Mouse (Mus musculus) cerebellum, adult 2 months (tissue): ENCODE measurements at regions not wholly inside any gene's neighbourhood (a gene's known extent, or its start where the extent isn't known, plus 50 kb on each side); places are given as distances from the start of the nearest gene placed in this dataset.

Experiments
- DNase-seq, 2 experiments: peaks; one replicate each; pipeline ENCODE4 v3.0.0; 2021
- H3K27ac ChIP-seq: fragments of 200-500 bp; 2 replicates; pipeline ENCODE4 v1.5.1; 2012; ENCODE audit warnings: low read length, control low read depth, inconsistent platforms; ENCODE audit not compliant: insufficient read depth
- H3K27me3 ChIP-seq: fragments of 200-500 bp; 2 replicates; pipeline ENCODE4 v1.6.1; 2012; ENCODE audit warnings: inconsistent platforms, mild to moderate bottlenecking, low read length, moderate library complexity; ENCODE audit not compliant: control insufficient read depth, insufficient read depth
- H3K4me1 ChIP-seq: fragments of 200-500 bp; 2 replicates; pipeline ENCODE4 v1.6.1; 2011; ENCODE audit warnings: low read length; ENCODE audit not compliant: control insufficient read depth, insufficient read depth
- H3K4me3 ChIP-seq: fragments of 200-500 bp; replicated peaks from 2 replicates; pipeline ENCODE3; 2011; ENCODE audit warnings: mild to moderate bottlenecking, low read depth, low read length, control low read depth; ENCODE audit not compliant: insufficient read depth
- CTCF ChIP-seq: fragments of 200-500 bp; IDR thresholded peaks from 2 replicates; pipeline ENCODE4 v1.5.1; 2011; ENCODE audit warnings: low read depth, mild to moderate bottlenecking, control low read depth, low read length, moderate library complexity, borderline replicate concordance; ENCODE audit not compliant: insufficient read depth
- POLR2A ChIP-seq: fragments of 200-500 bp; IDR thresholded peaks from 2 replicates; pipeline ENCODE4 v1.6.1; 2011; ENCODE audit warnings: low read length, control low read depth, borderline replicate concordance; ENCODE audit not compliant: insufficient read depth
- WGBS: fragments of 180-500 bp; shearing (Covaris S2); methylation state at CpG from one replicate; pipeline ENCODE4 v1.1.7; 2018; 5-methylcytosine and 5-hydroxymethylcytosine counted together

DNA sequence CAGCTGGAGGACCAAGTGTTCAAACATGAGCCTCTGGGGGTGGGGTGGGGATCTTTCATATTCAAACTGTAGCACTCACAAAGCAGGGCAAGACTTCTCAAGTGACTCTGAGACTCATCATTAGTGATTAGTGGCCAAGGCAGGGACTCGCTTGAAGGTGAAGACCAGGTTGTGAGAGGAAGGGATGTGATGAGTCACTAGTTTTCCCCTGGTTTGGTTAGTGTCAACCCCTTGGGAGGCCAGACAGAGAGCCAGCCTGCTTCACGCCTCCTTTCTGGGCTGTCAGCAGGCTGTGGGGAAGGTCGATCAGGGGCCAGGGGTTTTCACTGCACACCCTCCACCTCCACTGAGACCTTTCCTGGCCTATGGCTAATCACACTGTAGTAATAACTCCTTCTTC, 65.2 kb downstream of the Slc30a10 start:
- H3K4me3 ChIP-seq, result no peak overlapping the region
- WGBS, result 57% methylated on average over 3 of the region's 3 CpGs
- H3K27ac ChIP-seq, result no peak overlapping the region
- TF ChIP-seq CTCF (no peak), POLR2A (no peak)
- no peaks in the 10 kb centered on the region for H3K4me1 ChIP-seq
- DNase-seq, result no peak
- no peaks in the 10 kb centered on the region for H3K27me3 ChIP-seq

DNA sequence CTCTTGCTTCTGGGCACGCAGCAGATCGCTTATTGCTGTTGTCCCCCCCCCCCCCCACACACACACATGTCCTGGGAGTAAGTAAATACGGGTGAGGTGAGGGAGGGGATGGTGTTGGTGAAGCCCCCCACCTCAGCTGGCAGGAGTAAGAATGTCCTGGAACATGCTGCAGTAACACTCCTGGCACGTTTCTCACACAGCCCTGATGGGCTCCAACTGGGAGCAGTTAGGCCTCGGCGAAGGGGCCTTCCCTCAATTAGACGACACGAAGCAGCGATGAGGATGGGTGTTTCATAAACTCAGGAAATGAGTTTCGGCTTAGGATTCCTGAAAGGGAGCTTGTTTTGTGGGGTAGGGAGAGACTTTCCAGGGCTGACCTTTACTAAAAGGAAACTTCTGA, 69.4 kb downstream of the Slc30a10 start:
- H3K27me3 ChIP-seq, result no peaks in the 10 kb centered on the region
- H3K4me3 ChIP-seq, result no peak overlapping the region
- 63% methylated on average over 10 of the region's 10 CpGs for WGBS
- H3K4me1 ChIP-seq, result no peaks in the 10 kb centered on the region
- DNase-seq, result no peak
- H3K27ac ChIP-seq, result no peak overlapping the region
- TF ChIP-seq CTCF (no peak), POLR2A (no peak)

DNA sequence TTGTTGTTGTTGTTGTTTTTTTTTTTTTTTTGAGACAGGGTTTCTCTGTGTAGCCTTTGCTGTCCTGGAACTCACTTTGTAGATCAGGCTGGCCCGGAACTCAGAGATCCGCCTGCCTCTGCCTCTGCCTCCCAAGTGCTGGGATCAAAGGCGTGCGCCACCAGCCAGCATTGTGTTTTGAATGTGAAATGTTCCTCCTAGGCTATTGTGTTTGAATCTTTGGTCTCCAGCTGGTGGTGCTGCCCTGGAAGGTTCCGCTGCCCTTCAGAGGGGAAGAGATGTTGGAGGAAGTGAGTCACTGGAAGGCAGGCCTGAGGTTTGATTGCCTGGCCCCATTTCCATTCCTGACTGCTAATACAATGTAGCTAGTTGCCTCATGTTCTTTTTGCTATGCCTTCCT, 78.8 kb downstream of the Slc30a10 start:
- TF ChIP-seq CTCF (no peak), POLR2A (no peak)
- H3K4me3 ChIP-seq, result no peak overlapping the region
- H3K4me1 ChIP-seq, result no peaks in the 10 kb centered on the region
- DNase-seq, result no peak
- WGBS, result 95% methylated on average over 5 of the region's 5 CpGs
- no peak overlapping the region for H3K27ac ChIP-seq
- H3K27me3 ChIP-seq, result no peaks in the 10 kb centered on the region; the same call in 1 of the 2 replicates

DNA sequence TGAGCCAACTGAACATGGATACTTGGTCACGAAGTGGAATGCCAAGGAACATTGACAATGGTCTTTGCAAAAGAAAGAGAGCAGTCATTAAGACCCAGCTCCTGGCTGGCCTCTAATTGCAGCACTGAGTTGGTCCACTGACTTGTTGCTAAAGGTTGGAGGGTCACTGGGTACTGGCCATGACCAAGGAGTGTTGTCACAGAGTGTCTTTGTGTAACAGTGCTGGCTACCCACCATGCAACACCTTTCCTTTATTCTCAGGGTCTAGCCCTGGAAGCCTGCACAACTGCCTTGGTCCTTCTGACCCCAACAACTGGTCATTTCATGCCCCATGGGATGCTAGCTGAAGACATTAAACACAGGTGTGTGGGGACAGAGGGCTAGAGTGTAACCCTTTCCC, 79.5 kb downstream of the Slc30a10 start:
- whole genome bisulfite sequencing, result 95% methylated on average over 1 of the region's 1 CpGs
- TF ChIP-seq CTCF (no peak), POLR2A (no peak)

DNA sequence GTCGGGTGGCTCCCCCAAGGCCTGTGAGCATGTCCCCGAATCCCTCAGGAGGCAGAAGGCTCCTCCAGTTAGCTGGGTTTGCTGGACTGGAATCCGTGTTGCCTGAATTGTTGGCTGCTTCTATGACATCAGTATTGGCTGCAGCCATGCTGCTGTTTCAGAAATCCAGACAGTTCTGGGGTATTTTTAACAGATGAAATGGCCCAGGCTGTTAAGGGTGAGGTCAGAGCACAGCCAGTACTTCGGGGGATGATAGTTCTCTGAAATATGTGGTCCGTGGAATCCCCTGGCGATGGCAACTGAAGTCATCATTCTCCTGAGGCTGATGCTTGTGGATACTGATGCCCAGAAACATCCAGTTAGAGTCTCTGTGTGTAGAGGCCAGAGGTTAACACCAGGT, 80.7 kb downstream of the Slc30a10 start:
- no peak overlapping the region for H3K27ac ChIP-seq
- no peaks in the 10 kb centered on the region; the same call in 1 of the 2 replicates for H3K27me3 ChIP-seq
- 54% methylated on average over 6 of the region's 6 CpGs for WGBS
- no peak overlapping the region for H3K4me3 ChIP-seq
- no peak for TF ChIP-seq CTCF
- no peak for TF ChIP-seq POLR2A
- H3K4me1 ChIP-seq, result no peaks in the 10 kb centered on the region
- DNase-seq, result no peak

More for the DNA sequence above, 79.5 kb downstream of the Slc30a10 start:
- no peak for DNase-seq
- H3K27me3 ChIP-seq, result no peaks in the 10 kb centered on the region; the same call in 1 of the 2 replicates
- H3K4me3 ChIP-seq, result no peak overlapping the region
- no peaks in the 10 kb centered on the region for H3K4me1 ChIP-seq
- H3K27ac ChIP-seq, result no peak overlapping the region

DNA sequence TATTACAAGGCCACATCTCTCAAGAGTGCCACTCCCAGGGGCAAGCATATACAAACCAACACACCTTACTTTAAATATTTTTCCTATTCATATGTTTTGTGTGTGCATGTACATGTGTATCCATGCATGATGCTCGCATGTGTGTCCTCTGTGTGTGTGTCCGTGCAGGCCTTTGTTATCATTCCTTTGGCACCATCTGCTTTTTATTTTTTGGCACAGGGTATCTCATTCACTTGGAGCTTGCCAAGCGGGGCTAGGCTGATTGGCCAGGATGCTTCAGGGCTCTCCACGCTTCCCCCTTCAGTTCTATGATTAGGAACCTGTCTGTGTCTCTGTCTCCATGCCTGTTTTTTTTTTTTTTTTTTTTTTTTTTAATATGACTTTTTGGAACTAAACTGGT, 82.6 kb downstream of the Slc30a10 start:
- Histone ChIP-seq H3K27ac (no peak overlapping the region), H3K4me3 (no peak overlapping the region), H3K27me3 (no peaks in the 10 kb centered on the region; the same call in 1 of the 2 replicates), H3K4me1 (no peaks in the 10 kb centered on the region)
- TF ChIP-seq POLR2A (no peak), CTCF (no peak)
- no peak for DNase-seq
- 30% methylated on average over 4 of the region's 4 CpGs for WGBS

DNA sequence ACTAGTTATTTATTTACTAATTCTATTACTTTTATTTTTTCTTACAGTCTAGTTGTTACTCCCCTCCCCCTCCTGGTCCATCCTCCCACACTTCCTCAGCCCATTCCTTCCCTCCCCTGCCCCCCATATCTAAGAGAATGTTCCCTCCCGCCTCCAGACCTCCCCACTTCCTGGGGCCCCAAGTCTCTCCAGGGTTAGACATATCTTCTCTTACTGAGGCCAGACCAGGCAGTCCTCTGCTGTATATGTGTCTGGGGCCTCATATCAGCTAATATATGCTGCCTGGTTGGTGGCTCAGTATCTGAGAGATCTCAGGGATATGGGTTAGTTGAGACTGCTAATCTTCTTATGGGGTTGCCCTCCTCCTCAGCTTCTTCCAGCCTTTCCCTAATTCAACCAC, 84.8 kb downstream of the Slc30a10 start:
- no peak overlapping the region for H3K4me3 ChIP-seq
- no peak overlapping the region for H3K27ac ChIP-seq
- no peaks in the 10 kb centered on the region for H3K27me3 ChIP-seq
- no peak for DNase-seq
- no peaks in the 10 kb centered on the region for H3K4me1 ChIP-seq
- 77% methylated on average over 1 of the region's 1 CpGs for WGBS
- no peak for TF ChIP-seq CTCF
- no peak for TF ChIP-seq POLR2A

DNA sequence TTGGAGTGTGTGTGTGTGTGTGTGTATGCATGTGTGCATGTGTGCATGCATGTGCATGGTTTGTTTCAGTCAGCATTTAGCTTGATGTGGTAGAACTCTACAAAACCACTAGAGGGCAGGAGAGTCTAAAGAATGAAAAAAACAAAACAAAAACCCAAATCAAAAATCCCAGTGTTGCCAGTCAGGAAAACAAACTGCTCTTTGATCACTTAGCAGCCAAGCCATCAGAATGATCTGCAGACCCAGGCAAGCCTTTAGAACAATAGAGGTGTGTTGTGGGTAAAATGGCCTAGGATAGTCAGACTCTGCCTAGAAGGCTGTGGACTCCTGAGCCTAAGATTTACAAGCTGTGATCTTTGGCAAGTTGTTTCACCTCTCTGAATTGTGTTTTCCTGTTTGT, 91.7 kb downstream of the Slc30a10 start:
- no peak for TF ChIP-seq POLR2A
- peak; percentile 26; the same call in 1 of the 2 replicates for TF ChIP-seq CTCF
- peak in 1 of 2 experiments; percentile 18 for DNase-seq
- Histone ChIP-seq H3K4me3 (no peak overlapping the region), H3K4me1 (no peaks in the 10 kb centered on the region), H3K27ac (no peak overlapping the region), H3K27me3 (no peaks in the 10 kb centered on the region)
